Mouse (Mus musculus) neutrophil, adult 83 days (primary cell): ENCODE measurements around the gene Soat2. TPM values are rescaled to one million over a fixed set of nuclear protein-coding genes. Genes with fewer than 3 reads are reported as not detected.

Experiments used
- total RNA-seq, 2 experiments: library from RNA; stranded (reverse); gene quantifications; one replicate each; pipeline ENCODE4 v1.2.4; 2023

Soat2 gene
- 1 to 10 TPM; 1.6 to 1.8 TPM for total RNA-seq

GRCm38 (mm10) chr15:102150301-102151135, at the start of gene Soat2:
Gene Soat2 (plus strand): TSS chr15:102150526.

GRCm38 (mm10) chr15:102136129-102136758, 14.1 kb upstream of the Soat2 start, which contains the start of gene Spryd3:
Gene Spryd3 (minus strand): TSS chr15:102136234.

DNA sequence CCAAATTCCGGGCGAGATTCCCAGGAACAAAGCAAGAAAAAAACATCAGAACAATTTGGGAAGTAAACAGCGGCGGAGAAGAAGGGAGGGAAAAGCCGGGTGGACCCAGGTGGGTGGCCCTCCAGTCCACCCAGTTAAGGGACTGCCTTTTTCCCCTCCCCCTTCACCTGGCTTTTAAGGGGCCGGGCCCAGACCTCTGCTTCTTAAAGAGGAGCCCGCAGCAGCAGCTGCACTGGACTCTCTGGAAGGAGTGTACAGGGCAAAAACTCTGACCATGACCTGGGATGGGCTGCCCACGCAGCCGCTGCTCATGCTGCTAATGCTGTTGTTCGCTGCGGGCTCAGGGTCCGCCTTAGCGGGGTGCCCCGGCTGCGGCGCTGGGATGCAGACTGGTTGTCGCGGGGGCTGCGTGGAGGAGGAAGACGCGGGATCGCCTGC, 6.0 kb upstream of the Soat2 start, which contains the start of gene Igfbp6:
Igfbp6 (plus strand) TSS at position 89 of the 438 bp plus-strand sequence.

GRCm38 (mm10) chr15:102202971-102203834, 52.9 kb downstream of the Soat2 start, which contains the start of gene Zfp740:
Gene Zfp740 (plus strand): TSS chr15:102203249.

DNA sequence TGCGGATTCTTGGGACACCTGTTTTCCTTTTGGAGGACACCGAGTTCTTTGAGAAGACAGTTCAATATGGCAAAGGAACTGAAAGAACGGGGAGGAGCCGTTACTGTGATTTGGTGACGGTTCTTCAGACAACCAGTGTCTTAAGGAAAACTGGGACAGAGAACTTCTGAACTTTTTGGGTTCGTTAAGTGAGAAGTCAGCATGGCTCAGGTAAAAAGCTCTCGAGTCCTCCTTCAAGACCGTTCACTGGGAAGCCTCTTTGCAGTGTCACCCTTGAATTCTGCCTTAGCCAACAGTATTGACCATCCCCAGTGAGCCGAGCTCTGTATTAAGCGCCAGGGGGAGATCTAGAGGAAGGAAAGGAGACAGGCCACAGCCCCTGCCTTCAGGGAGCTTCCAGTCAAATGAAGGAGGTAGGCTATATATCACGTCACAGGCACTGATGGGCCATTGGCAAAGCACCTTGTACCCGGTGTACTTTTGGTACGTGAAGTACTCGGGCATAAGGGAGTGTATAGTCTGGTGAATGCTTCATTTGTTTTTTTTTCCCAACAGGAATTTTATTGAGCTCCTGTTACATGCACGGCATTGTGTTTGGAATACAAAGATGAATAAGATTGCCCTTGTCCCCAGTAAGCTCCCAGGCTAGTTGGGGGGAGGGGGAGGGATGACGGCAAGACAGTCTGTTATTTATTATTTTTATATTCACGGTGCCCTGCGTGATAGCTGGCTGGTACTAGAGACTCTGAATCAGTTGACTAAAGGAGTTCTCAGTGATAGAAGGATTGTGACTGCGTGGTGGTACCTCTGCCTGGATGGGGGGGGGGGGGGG, 54.6 kb downstream of the Soat2 start, which contains the start of gene Csad:
Csad (minus strand) TSS at position 51 of the 832 bp plus-strand sequence.

Other genes with a start within 250 kb of the Soat2 start
- not detected for gene Krt4, start 225.8 kb upstream of the Soat2 start, total RNA-seq
- not detected for gene Krt79, start 210.2 kb upstream of the Soat2 start, total RNA-seq
- gene Krt78, start 196.2 kb upstream of the Soat2 start, total RNA-seq, result not detected
- not detected for gene Krt8, start 146.0 kb upstream of the Soat2 start, total RNA-seq
- gene Krt18, start 122.3 kb upstream of the Soat2 start, total RNA-seq, result under 1 TPM; 0.46 to 0.94 TPM
- gene Eif4b, start 76.8 kb upstream of the Soat2 start, total RNA-seq, result 100 to 1,000 TPM; 134 to 139 TPM
- gene Tns2, start 50.1 kb upstream of the Soat2 start, total RNA-seq, result under 1 TPM; 0.53 to 0.64 TPM
- gene Spryd3, start 14.3 kb upstream of the Soat2 start, total RNA-seq, result 10 to 100 TPM; 23.0 to 23.2 TPM
- under 1 TPM; 0.31 to 0.38 TPM for gene Igfbp6, start 6.2 kb upstream of the Soat2 start, total RNA-seq
- gene Zfp740, start 52.7 kb downstream of the Soat2 start, total RNA-seq, result 10 to 100 TPM; 74.2 to 76.8 TPM
- 10 to 100 TPM; 16.8 to 20.8 TPM for gene Csad, start 54.2 kb downstream of the Soat2 start, total RNA-seq
- 100 to 1,000 TPM; 220 to 236 TPM for gene Itgb7, start 81.4 kb downstream of the Soat2 start, total RNA-seq
- 10 to 100 TPM; 41.1 to 42.1 TPM for gene Rarg, start 107.0 kb downstream of the Soat2 start, total RNA-seq
- gene Gm9918, start 120.0 kb downstream of the Soat2 start, total RNA-seq, result not detected
- gene Mfsd5, start 128.9 kb downstream of the Soat2 start, total RNA-seq, result 10 to 100 TPM; 34.6 to 35.3 TPM
- gene Espl1, start 145.7 kb downstream of the Soat2 start, total RNA-seq, result 10 to 100 TPM; 46.9 to 47.3 TPM
- gene Pfdn5, start 175.6 kb downstream of the Soat2 start, total RNA-seq, result 100 to 1,000 TPM; 250 to 257 TPM
- 10 to 100 TPM; 33.5 to 38.1 TPM for gene Myg1, start 181.2 kb downstream of the Soat2 start, total RNA-seq
- 10 to 100 TPM; 34.6 to 43.0 TPM for gene Aaas, start 200.2 kb downstream of the Soat2 start, total RNA-seq
- under 1 TPM; 0.68 to 0.84 TPM for gene Sp7, start 216.7 kb downstream of the Soat2 start, total RNA-seq